Mouse (Mus musculus): ENCODE measurements at regions not wholly inside any gene's neighbourhood (a gene's known extent, or its start where the extent isn't known, plus 50 kb on each side); places are given as distances from the start of the nearest gene placed in this dataset.
A peak's percentile ranks its signal among the peaks of the same experiment; 100 is the strongest.

GRCm38 (mm10) chr8:113582180-113582975, 53.0 kb upstream of the Mon1b start:
- Histone ChIP-seq H3K27ac (ENCODE audit: low read depth) (no peak overlapping the region), H3K27me3 (ENCODE audit: insufficient read depth, low read length) (no peaks in the 10 kb centered on the region), H3K9ac (replicated peaks) (no peak overlapping the region), H3K36me3 (replicated peaks; ENCODE audit: insufficient read depth, low read length) (no peaks in the 10 kb centered on the region), H3K4me2 (ENCODE audit: low read depth, low read length) (no peak overlapping the region), H3K4me1 (ENCODE audit: insufficient read depth) (no peaks in the 10 kb centered on the region), H3K9me3 (ENCODE audit: low read length) (no peaks in the 10 kb centered on the region), H3K4me3 (ENCODE audit: low read depth, low read length) (no peak overlapping the region)
- ATAC-seq (no peak), DNase-seq (no peak)
- TF ChIP-seq EP300 (IDR thresholded peaks at IDR 0.05; ENCODE audit: low read depth), result no peak
- peak; percentile 54 for TF ChIP-seq CTCF (IDR thresholded peaks at IDR 0.05; ENCODE audit: low read depth)
- WGBS (ENCODE audit: insufficient replicate concordance), result 30% methylated on average over 16 of the region's 16 CpGs

- Histone ChIP-seq H3K9ac (replicated peaks) (no peak overlapping the region), H3K4me3 (ENCODE audit: low read depth, low read length) (no peak overlapping the region), H3K9me3 (ENCODE audit: low read length) (no peaks in the 10 kb centered on the region), H3K36me3 (replicated peaks; ENCODE audit: insufficient read depth, low read length) (no peaks in the 10 kb centered on the region), H3K27me3 (ENCODE audit: insufficient read depth, low read length) (no peaks in the 10 kb centered on the region), H3K4me2 (ENCODE audit: low read depth, low read length) (no peak overlapping the region), H3K4me1 (ENCODE audit: insufficient read depth) (no peaks in the 10 kb centered on the region), H3K27ac (ENCODE audit: low read depth) (no peak overlapping the region)
- 62% methylated on average over 10 of the region's 10 CpGs for WGBS (ENCODE audit: insufficient replicate concordance)
- TF ChIP-seq CTCF (IDR thresholded peaks at IDR 0.05; ENCODE audit: low read depth) (0 out of 2 replicates have a peak, but pooled peaks have one; percentile 9), EP300 (IDR thresholded peaks at IDR 0.05; ENCODE audit: low read depth) (no peak)
- ATAC-seq, result no peak
- DNase-seq, result no peak
Measured at GRCm38 (mm10) chr8:113583801-113584200, 51.6 kb upstream of the Mon1b start.

Measured in liver, postnatal 0 days (tissue).